Mouse (Mus musculus) stomach, postnatal 0 days (tissue): ENCODE results near the gene Iqca. TPM values are rescaled to one million over a fixed set of nuclear protein-coding genes. Genes with fewer than 3 reads are reported as not detected.
A peak's percentile ranks its signal among the peaks of the same experiment; 100 is the strongest.

ENCODE experiments used
- ATAC-seq: fragments of 200-750 bp; cut with Nextera tagmentation; 2 replicates; pipeline ENCODE4 v1.8.0; 2017; ENCODE audit not compliant: low FRiP score, low TSS enrichment
- DNase-seq: peaks from one replicate; pipeline ENCODE4 v3.0.0-alpha.2; 2016; ENCODE audit warnings: low spot score
- H3K27ac ChIP-seq: fragments of 300-500 bp; sonication (generic); replicated peaks from 2 replicates; pipeline ENCODE4 v1.5.1; 2014; ENCODE audit warnings: mild to moderate bottlenecking, control low read depth
- H3K27me3 ChIP-seq: fragments of 300-500 bp; sonication (generic); 2 replicates; pipeline ENCODE4 v1.6.1; 2014; ENCODE audit warnings: low read length; ENCODE audit not compliant: control insufficient read depth, insufficient read depth
- H3K36me3 ChIP-seq: fragments of 300-500 bp; sonication (generic); 2 replicates; pipeline ENCODE4 v1.6.1; 2014; ENCODE audit warnings: low read length, mixed read lengths; ENCODE audit not compliant: control insufficient read depth, insufficient read depth
- H3K4me1 ChIP-seq: fragments of 300-500 bp; sonication (generic); replicated peaks from 2 replicates; pipeline ENCODE4 v1.6.1; 2014; ENCODE audit warnings: antibody characterized with exemption; ENCODE audit not compliant: control insufficient read depth, insufficient read depth
- H3K4me2 ChIP-seq: fragments of 300-500 bp; sonication (generic); replicated peaks from 2 replicates; pipeline ENCODE4 v1.6.1; 2014; ENCODE audit warnings: low read depth, mild to moderate bottlenecking, control low read depth, moderate library complexity
- H3K4me3 ChIP-seq: fragments of 300-500 bp; sonication (generic); 2 replicates; pipeline ENCODE4 v1.5.1; 2014; ENCODE audit warnings: low read depth, low read length, control low read depth
- H3K9ac ChIP-seq: fragments of 300-500 bp; sonication (generic); 2 replicates; pipeline ENCODE4 v1.6.1; 2014; ENCODE audit warnings: mild to moderate bottlenecking, low read length, control low read depth, mixed read lengths
- H3K9me3 ChIP-seq: fragments of 300-500 bp; sonication (generic); 2 replicates; pipeline ENCODE4 v1.6.1; 2016; ENCODE audit warnings: low read length; ENCODE audit not compliant: control insufficient read depth
- CTCF ChIP-seq: IDR thresholded peaks from 2 replicates; pipeline ENCODE4 v1.5.1; 2016; ENCODE audit warnings: antibody characterized with exemption, low read depth, mild to moderate bottlenecking, moderate library complexity
- EP300 ChIP-seq: optimal IDR thresholded peaks from 2 replicates; pipeline ENCODE3; 2016; ENCODE audit warnings: antibody characterized with exemption
- WGBS: fragments of 180-500 bp; shearing (Covaris S2); extraction: QIAGEN DNeasy Blood & Tissue Kit; methylation state at CpG from one replicate; pipeline ENCODE4 v1.1.7; 2014; 5-methylcytosine and 5-hydroxymethylcytosine counted together
- polyA plus RNA-seq: library from polyadenylated mRNA; unstranded; fragments of >200 nt; fragmentation: Nextera tagmentation; extraction: Ambion mirVana; gene quantifications from 2 replicates; pipeline ENCODE4 v1.2.1, GENCODE M21; 2015

The Iqca gene
- polyA plus RNA-seq, 1 experiment from 2014 or later: not detected

DNA sequence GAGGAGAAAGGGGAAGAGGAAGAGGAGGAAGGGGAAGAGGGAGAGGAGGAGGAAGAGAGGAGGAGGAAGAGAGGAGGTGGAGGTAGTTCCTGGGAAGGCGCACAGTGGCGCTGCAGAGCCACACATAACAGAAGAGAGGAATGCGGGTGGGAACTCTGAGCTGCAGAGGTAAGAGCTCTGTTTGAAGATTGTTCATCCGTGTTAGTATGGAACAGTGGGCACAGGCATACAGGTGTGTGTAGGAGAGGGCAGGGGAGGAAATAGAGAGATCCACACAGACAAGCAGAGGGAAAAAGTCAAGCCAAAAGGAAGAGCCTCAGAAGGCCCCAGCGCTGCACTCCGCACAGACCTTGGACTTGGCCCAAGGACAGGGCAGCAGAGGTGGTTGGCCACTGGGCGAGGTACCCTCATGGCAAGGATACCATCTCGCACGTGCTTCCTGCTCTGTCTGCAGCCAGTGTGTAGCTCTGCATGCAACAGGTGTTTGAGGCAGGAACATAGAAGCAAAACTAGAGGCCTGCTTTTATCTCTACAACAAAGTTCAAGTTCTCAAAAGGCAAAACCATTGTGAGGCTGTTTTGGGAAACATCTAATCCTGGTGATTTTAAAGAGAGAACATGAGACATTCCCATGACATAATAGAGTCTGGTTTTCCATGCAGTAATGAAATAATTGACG lies 60.2 kb downstream of the Iqca start:
- Histone ChIP-seq H3K27me3 (no peaks in the 10 kb centered on the region), H3K4me2 (no peak overlapping the region)
- 72% methylated on average over 10 of the region's 10 CpGs for WGBS

DNA sequence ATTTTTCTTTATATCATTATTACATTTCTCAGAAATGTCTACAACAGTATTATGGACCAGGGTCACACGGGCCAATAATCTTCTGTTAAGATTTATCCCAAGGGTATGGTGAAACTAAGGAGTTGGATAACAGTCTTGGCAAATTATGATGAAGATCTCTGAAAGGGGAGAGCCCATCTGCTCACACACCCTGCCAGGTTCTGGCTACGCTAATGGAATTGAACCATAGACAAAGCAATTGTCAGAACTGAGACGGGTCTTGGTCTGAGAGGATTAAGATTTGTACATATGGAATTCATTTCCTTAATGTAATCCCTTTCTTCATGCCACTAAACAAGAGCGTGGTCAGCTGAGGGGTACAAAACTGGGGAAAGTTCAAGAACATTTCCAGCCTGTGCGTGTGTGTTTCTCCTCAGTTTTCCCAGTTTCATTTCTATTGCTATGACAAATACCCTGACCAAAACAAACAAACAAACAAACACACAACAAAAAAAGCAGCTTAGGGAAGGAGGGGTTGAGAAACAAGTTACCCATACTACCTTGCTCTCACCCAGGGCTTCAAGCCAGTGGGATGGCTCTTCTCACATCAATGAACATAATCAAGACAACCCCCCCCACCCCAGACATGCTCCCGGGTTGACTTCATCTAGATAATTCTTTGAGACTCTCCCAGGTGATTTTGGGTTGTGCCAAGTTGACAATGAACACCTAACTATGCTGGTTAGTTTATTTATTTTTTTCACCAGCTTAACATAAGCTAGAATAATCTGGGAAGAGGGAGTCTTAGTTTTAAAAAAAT lies 64.8 kb downstream of the Iqca start:
- 70% methylated on average over 6 of the region's 6 CpGs for WGBS
- Histone ChIP-seq H3K9me3 (no peaks in the 10 kb centered on the region), H3K9ac (no peak overlapping the region), H3K36me3 (no peaks in the 10 kb centered on the region), H3K4me1 (no peaks in the 10 kb centered on the region), H3K4me2 (no peak overlapping the region), H3K27me3 (no peaks in the 10 kb centered on the region), H3K27ac (no peak overlapping the region), H3K4me3 (no peak overlapping the region)
- DNase-seq: no peak
- no peak for ATAC-seq
- TF ChIP-seq CTCF (no peak), EP300 (no peak)

More for the DNA sequence above, 60.2 kb downstream of the Iqca start:
- no peaks in the 10 kb centered on the region for H3K9me3 ChIP-seq
- H3K9ac ChIP-seq: no peak overlapping the region
- ATAC-seq (no peak), DNase-seq (no peak)
- H3K4me1 ChIP-seq: no peaks in the 10 kb centered on the region
- TF ChIP-seq CTCF: peak; percentile 30; the same call in 1 of the 2 replicates
- no peak for TF ChIP-seq EP300
- H3K36me3 ChIP-seq: no peaks in the 10 kb centered on the region
- no peak overlapping the region for H3K4me3 ChIP-seq
- H3K27ac ChIP-seq: no peak overlapping the region

DNA sequence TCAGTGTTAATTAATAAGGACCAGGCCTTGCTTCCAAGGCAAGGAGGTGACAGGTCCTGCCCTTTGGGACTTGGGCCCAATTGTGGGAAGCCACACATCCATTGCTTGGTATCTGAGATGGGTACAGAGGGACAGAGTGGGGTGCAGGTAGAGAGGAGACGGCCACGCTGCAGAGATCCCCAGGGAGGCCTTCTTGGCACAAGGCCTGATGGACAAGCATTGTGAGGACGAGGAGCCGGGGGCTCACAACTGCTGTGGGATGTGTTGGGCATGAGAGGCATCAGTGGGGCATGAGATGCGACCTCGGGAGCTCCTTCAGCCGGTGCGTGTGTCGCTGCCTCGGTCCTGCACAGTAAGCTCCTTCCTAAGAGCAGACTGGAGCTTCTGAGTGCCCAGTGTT lies 66.7 kb downstream of the Iqca start:
- ATAC-seq: no peak
- 78% methylated on average over 10 of the region's 10 CpGs for WGBS

DNA sequence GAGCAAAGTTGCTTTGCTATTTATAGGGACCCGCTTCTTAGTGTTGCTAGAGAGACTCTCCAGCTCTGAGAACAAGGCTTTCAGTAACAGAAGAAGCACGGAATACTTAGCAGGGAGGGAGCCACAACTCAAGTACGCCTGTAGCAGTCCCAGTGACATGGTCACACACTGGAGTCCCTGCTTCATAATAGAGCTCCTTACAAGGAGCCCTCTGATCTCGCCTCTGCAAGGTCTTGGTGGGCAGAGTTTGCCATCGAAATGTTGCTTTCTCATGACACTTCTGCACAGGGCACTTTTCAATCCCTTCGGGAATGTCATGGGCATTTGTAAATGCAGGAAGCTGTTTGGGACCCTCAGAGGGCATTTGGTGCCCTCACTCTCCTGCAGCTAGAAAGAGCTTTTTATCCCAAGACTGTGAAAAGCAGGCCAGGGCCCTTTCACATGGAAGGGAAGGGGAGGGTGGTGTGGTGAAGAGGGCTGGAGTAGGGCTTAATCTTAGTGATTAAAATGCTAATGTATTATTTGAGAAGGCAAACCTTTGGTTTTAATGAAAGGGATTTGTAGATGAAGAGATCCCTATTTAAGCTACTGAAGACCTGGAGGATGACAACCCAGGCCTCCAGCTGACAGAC lies 67.6 kb downstream of the Iqca start:
- Histone ChIP-seq H3K36me3 (no peaks in the 10 kb centered on the region), H3K27me3 (no peaks in the 10 kb centered on the region), H3K9me3 (no peaks in the 10 kb centered on the region), H3K4me3 (no peak overlapping the region), H3K4me2 (no peak overlapping the region), H3K27ac (no peak overlapping the region), H3K4me1 (no peaks in the 10 kb centered on the region), H3K9ac (no peak overlapping the region)
- WGBS: 74% methylated on average over 6 of the region's 6 CpGs
- ATAC-seq: no peak
- DNase-seq: no peak
- TF ChIP-seq CTCF: no peak
- no peak for TF ChIP-seq EP300

More for the DNA sequence above, 66.7 kb downstream of the Iqca start:
- H3K9ac ChIP-seq: no peak overlapping the region
- no peaks in the 10 kb centered on the region for H3K9me3 ChIP-seq
- no peak for TF ChIP-seq CTCF
- TF ChIP-seq EP300: no peak
- no peak overlapping the region for H3K4me3 ChIP-seq
- no peaks in the 10 kb centered on the region for H3K4me1 ChIP-seq
- no peaks in the 10 kb centered on the region for H3K36me3 ChIP-seq
- no peaks in the 10 kb centered on the region for H3K27me3 ChIP-seq
- H3K27ac ChIP-seq: no peak overlapping the region
- no peak overlapping the region for H3K4me2 ChIP-seq
- DNase-seq: no peak

DNA sequence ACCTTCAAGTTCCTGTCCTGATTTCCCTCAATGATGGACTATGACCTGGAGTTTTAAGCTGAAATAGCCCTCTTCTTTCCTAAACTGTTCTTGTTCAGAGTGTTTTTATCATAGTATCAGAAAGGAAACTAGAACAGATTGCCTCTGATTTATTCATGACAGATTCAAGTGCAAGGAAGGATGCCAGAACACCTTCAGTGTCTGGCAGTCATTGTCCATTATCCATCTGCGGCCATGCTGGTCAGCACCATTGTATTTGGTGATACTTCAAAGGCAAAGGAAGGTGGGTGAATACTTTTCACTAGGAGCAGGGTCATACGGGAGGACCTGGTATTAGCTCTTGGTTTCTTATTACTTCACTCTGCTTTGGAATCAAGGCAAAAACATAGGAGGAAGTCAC lies 76.9 kb downstream of the Iqca start:
- Histone ChIP-seq H3K4me2 (no peak overlapping the region), H3K9me3 (no peaks in the 10 kb centered on the region), H3K27me3 (no peaks in the 10 kb centered on the region), H3K9ac (no peak overlapping the region), H3K36me3 (no peaks in the 10 kb centered on the region), H3K4me3 (no peak overlapping the region), H3K27ac (no peak overlapping the region), H3K4me1 (no peaks in the 10 kb centered on the region)
- TF ChIP-seq EP300 (no peak), CTCF (no peak)
- 90% methylated on average over 2 of the region's 2 CpGs for WGBS
- DNase-seq: no peak
- no peak for ATAC-seq
